Mouse (Mus musculus) liver, embryonic 11.5 days (tissue): Measurements from ENCODE around the gene Iqsec1. TPM values are rescaled to one million over a fixed set of nuclear protein-coding genes. Genes with fewer than 3 reads are reported as not detected.

ENCODE experiments used
- ATAC-seq: fragments of 200-750 bp; cut with Nextera tagmentation; replicated peaks from 2 replicates; pipeline ENCODE4 v1.8.0; 2017; ENCODE audit warnings: moderate number of reproducible peaks, mild to moderate bottlenecking, moderate TSS enrichment, moderate library complexity; ENCODE audit not compliant: low FRiP score
- DNase-seq: peaks from one replicate; pipeline ENCODE4 v3.0.0-alpha.2; 2017; ENCODE audit warnings: low spot score
- H3K27ac ChIP-seq: fragments of 300-500 bp; sonication (generic); 2 replicates; pipeline ENCODE4 v1.5.1; 2014; ENCODE audit warnings: mild to moderate bottlenecking, low read depth, low read length, control low read depth
- H3K27me3 ChIP-seq: fragments of 300-500 bp; sonication (generic); replicated peaks from 2 replicates; pipeline ENCODE4 v1.6.1; 2014; ENCODE audit warnings: low read length, mixed read lengths; ENCODE audit not compliant: control insufficient read depth, insufficient read depth
- H3K36me3 ChIP-seq: fragments of 300-500 bp; sonication (generic); 2 replicates; pipeline ENCODE4 v1.6.1; 2014; ENCODE audit warnings: mild to moderate bottlenecking, low read length, moderate library complexity, mixed read lengths; ENCODE audit not compliant: control insufficient read depth, insufficient read depth
- H3K4me1 ChIP-seq: fragments of 300-500 bp; sonication (generic); replicated peaks from 2 replicates; pipeline ENCODE4 v1.6.1; 2014; ENCODE audit warnings: low read length, mixed read lengths; ENCODE audit not compliant: control insufficient read depth, insufficient read depth
- H3K4me2 ChIP-seq: fragments of 300-500 bp; sonication (generic); 2 replicates; pipeline ENCODE4 v1.6.1; 2014; ENCODE audit warnings: mild to moderate bottlenecking, control low read depth, moderate library complexity
- H3K4me3 ChIP-seq: fragments of 300-500 bp; sonication (generic); 2 replicates; pipeline ENCODE4 v1.5.1; 2014; ENCODE audit warnings: low read depth, low read length, control low read depth
- H3K9ac ChIP-seq: fragments of 300-500 bp; sonication (generic); 2 replicates; pipeline ENCODE4 v1.6.1; 2014; ENCODE audit warnings: low read depth, low read length, control low read depth
- H3K9me3 ChIP-seq: fragments of 300-500 bp; sonication (generic); 2 replicates; pipeline ENCODE4 v1.6.1; 2016; ENCODE audit warnings: low read length, inconsistent platforms, mixed read lengths; ENCODE audit not compliant: control insufficient read depth
- WGBS: fragments of 180-500 bp; shearing (Covaris S2); extraction: QIAGEN DNeasy Blood & Tissue Kit; methylation state at CpG from one replicate; pipeline ENCODE4 v1.1.7; 2014; 5-methylcytosine and 5-hydroxymethylcytosine counted together
- polyA plus RNA-seq: library from polyadenylated mRNA; unstranded; fragments of >200 nt; fragmentation: Nextera tagmentation; extraction: Ambion mirVana; gene quantifications from 2 replicates; pipeline ENCODE4 v1.2.1, GENCODE M21; 2014

Gene Iqsec1
- polyA plus RNA-seq, 1 experiment from 2014 or later, result 9.1 TPM

DNA sequence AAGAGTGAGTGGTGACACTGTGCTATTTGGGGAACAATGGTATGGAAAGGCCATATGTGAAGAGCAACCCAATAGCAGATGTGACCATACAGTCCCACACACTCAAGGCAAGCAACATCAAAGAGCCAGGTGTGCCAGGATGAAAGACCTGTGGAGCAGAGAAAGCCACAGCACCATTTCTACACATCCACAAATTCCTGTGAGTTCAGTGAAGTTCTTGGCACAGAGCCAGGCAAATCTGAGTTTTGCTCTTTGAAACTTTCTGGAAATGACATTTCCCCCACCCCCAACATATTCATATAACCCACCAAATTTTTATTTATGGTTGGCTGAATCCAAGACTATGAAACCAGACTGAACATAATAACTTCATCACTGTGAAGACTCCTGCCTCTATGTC is 183.8 kb downstream of the Iqsec1 start:
- H3K4me3 ChIP-seq, result no peak overlapping the region
- no peaks in the 10 kb centered on the region for H3K9me3 ChIP-seq
- H3K4me2 ChIP-seq, result no peak overlapping the region
- H3K36me3 ChIP-seq, result no peaks in the 10 kb centered on the region
- H3K4me1 ChIP-seq, result no peaks in the 10 kb centered on the region; the same call in 1 of the 2 replicates
- ATAC-seq (no peak), DNase-seq (no peak)
- no peak overlapping the region for H3K9ac ChIP-seq
- peaks cover 7% of the 10 kb centered on the region; the same call in 1 of the 2 replicates for H3K27me3 ChIP-seq
- H3K27ac ChIP-seq, result no peak overlapping the region

DNA sequence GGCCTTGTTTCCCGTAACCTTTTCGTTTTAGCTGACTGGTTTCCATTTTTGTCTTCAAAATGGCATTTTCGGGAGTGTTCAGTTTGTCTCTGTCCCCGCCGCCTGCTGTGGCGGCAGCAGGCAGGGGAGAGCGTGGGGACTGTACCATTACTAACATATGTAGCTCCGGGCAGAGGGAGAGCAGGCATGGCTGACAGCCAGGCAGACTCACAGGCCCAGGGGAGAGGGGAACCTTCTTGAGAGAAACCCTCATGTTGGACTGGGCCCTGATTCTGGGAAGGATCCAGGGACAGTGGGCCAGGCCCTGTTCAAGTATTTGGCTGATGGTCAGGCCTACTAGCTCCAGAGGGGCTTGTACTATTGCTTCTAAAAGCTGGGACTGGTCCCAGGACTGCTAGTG is 185.9 kb downstream of the Iqsec1 start:
- no peak for ATAC-seq
- Histone ChIP-seq H3K36me3 (no peaks in the 10 kb centered on the region), H3K9me3 (no peaks in the 10 kb centered on the region), H3K4me1 (no peaks in the 10 kb centered on the region), H3K27me3 (no peaks in the 10 kb centered on the region), H3K9ac (no peak overlapping the region), H3K4me2 (no peak overlapping the region), H3K27ac (no peak overlapping the region), H3K4me3 (no peak overlapping the region)
- WGBS, result 83% methylated on average over 8 of the region's 8 CpGs
- no peak for DNase-seq

DNA sequence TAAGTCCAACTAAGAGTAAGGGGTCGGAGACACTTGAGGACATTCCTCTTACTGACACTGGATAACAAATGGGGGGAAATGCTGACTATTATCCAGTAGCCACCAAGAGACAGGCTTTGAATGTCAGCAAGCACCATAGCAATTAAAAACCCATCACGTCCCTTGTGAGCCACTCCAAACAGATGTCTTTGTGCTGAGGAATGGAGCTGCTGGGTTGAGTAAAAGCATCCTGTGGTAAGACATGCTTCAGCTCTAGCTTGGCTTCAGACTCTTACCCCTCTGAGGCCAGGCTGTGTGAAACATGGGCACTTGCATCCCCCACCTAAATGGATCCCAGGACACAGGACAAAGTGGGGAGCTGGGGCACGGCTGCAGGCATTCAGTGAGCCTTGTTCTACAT is 186.4 kb downstream of the Iqsec1 start:
- Histone ChIP-seq H3K4me2 (no peak overlapping the region), H3K36me3 (no peaks in the 10 kb centered on the region), H3K9me3 (no peaks in the 10 kb centered on the region), H3K27ac (no peak overlapping the region), H3K27me3 (no peaks in the 10 kb centered on the region), H3K4me1 (no peaks in the 10 kb centered on the region), H3K9ac (no peak overlapping the region), H3K4me3 (no peak overlapping the region)
- ATAC-seq (no peak), DNase-seq (no peak)
- WGBS, result 82% methylated on average over 3 of the region's 3 CpGs

DNA sequence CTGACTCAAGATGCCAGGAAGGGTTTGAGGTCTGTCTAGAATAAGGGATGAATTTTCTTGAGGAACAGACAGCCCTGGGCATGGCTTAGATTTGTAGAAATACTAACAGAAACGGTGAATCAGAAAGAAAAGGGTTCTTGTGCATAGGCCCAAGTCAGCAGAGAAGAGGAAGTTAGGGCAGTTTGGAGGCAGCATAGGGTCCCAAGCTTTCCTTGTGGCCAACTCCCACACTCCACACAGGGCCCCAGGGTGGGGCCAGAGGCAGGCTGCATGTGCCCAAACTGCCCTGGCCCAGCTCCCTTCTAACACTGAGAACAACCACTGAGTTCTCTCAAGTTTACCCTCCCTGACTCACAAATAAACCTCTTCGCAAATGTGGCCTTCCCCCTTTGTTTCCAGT is 187.7 kb downstream of the Iqsec1 start:
- Histone ChIP-seq H3K27ac (no peak overlapping the region), H3K4me2 (no peak overlapping the region), H3K9me3 (no peaks in the 10 kb centered on the region), H3K27me3 (no peaks in the 10 kb centered on the region), H3K36me3 (no peaks in the 10 kb centered on the region), H3K4me1 (no peaks in the 10 kb centered on the region), H3K4me3 (no peak overlapping the region), H3K9ac (no peak overlapping the region)
- no peak for DNase-seq
- no peak for ATAC-seq
- 74% methylated on average over 2 of the region's 2 CpGs for WGBS

DNA sequence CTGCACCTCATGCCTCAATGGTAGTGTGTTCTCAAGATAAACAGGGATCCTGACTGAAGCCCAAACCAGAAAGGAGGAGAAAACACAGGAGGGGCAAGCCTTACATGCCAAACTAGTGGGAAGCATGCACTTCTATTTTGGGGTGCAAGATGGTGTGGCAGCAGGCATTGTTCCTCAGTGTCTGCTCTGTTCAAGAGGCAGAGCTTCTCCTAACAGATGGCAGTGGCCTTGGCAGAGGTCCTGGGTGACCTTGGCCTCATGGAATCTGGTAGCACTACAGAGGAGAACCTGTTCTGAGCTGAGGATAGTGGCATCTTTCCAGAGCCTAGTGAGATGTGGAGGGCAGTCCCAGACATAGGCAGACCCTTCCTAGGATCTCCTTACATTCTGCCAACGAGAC is 189.4 kb downstream of the Iqsec1 start:
- Histone ChIP-seq H3K4me3 (no peak overlapping the region), H3K27ac (no peak overlapping the region), H3K9ac (no peak overlapping the region), H3K9me3 (no peaks in the 10 kb centered on the region), H3K4me2 (no peak overlapping the region), H3K4me1 (no peaks in the 10 kb centered on the region), H3K27me3 (no peaks in the 10 kb centered on the region), H3K36me3 (no peaks in the 10 kb centered on the region)
- 84% methylated on average over 1 of the region's 1 CpGs for WGBS
- ATAC-seq (no peak), DNase-seq (no peak)

DNA sequence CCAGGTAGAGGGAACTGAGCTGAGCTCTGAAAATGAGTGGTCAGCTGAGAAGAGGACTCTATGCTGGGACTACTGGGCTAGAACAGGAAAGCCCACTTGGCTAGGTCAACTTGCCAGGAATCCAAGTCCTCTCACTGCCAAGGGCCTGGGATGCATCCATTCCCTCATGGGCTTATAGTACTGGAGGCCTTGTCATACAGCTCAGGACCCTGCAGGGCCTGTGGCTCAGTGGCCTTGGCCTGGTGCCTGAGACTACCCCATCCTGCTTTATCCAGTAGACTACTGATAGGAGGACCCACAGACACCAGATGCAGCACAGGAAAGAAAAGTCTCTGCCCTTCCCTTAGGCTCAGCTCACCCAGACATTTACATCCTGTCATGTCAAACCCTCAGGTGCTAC is 190.3 kb downstream of the Iqsec1 start:
- no peaks in the 10 kb centered on the region for H3K36me3 ChIP-seq
- H3K27me3 ChIP-seq, result no peaks in the 10 kb centered on the region
- no peak for DNase-seq
- H3K9ac ChIP-seq, result no peak overlapping the region
- H3K9me3 ChIP-seq, result no peaks in the 10 kb centered on the region
- no peak for ATAC-seq
- no peak overlapping the region for H3K4me2 ChIP-seq
- no peaks in the 10 kb centered on the region for H3K4me1 ChIP-seq
- H3K4me3 ChIP-seq, result no peak overlapping the region
- no peak overlapping the region for H3K27ac ChIP-seq

DNA sequence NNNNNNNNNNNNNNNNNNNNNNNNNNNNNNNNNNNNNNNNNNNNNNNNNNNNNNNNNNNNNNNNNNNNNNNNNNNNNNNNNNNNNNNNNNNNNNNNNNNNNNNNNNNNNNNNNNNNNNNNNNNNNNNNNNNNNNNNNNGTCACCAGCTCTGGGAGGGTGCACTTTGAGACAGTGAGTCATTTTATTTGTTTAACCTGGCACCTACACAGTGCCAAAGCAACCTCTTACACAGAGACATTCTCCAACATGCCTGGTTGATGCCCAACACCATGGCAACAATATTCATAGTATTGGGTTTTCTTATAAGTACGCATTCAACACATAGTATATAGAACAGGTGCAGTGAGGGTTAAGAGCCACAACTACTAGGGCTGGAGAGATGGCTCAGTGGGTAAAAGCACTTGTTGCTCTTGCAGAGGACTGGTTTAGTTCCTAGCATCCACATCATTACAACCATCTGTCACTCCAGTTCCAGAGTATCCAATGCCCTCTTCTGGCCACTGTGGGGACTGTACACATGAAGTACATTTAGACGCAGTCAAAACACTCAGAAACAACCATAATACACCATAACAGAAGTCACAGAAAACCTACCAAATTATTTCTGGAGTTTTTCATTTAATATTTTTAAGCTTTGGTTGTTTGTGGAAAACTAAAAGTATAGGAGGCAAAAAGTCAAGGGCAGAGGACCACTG is 191.4 kb downstream of the Iqsec1 start:
- Histone ChIP-seq H3K9me3 (no peaks in the 10 kb centered on the region), H3K9ac (no peak overlapping the region), H3K36me3 (no peaks in the 10 kb centered on the region), H3K27ac (no peak overlapping the region), H3K4me2 (no peak overlapping the region), H3K4me3 (no peak overlapping the region), H3K27me3 (no peaks in the 10 kb centered on the region), H3K4me1 (no peaks in the 10 kb centered on the region)
- ATAC-seq, result no peak
- 84% methylated on average over 2 of the region's 2 CpGs for WGBS
- DNase-seq, result no peak

DNA sequence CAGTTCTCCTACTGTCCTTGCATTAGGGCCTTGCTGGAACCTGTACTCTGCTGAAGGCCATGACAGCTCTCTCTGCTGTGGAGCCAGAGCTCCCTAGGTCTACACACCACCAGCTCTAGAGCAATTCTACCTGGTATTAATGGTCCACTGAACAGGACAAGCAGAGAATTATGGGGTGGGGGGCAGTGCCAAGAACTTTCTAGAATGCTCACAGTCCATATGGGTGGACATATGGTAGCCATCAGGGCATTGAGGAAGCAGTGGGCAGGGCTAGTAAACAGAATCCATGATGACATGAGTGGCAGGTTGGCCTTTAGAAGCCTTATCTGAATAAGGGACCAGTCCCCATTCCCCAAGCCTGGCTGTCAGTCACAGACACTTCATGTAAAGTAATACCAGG is 197.6 kb downstream of the Iqsec1 start:
- Histone ChIP-seq H3K9ac (no peak overlapping the region), H3K36me3 (no peaks in the 10 kb centered on the region), H3K4me2 (no peak overlapping the region), H3K4me3 (no peak overlapping the region), H3K27me3 (no peaks in the 10 kb centered on the region), H3K4me1 (no peaks in the 10 kb centered on the region), H3K27ac (no peak overlapping the region), H3K9me3 (no peaks in the 10 kb centered on the region)
- ATAC-seq (no peak), DNase-seq (no peak)

DNA sequence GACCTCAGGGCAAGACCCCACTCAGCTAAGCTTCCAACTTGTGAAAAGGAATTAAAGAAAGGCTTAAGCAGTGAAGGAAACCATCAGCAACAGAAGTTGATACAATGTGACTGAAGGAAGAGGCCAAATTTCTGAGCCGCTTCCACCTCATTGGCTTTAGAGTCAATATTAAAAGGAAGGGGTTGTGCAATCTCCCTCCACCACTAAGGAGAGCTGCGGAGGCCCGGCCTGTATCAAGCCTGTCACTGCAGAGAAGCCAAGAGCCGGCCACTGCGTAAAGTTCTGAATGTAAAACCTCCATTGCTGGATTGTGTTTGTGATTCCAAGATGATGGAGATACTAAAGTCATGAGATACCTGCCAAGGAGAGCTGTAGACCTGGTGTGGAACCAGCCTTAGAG is 199.0 kb downstream of the Iqsec1 start:
- no peak overlapping the region for H3K27ac ChIP-seq
- no peak overlapping the region for H3K4me3 ChIP-seq
- no peaks in the 10 kb centered on the region for H3K27me3 ChIP-seq
- ATAC-seq (no peak), DNase-seq (no peak)
- 60% methylated on average over 5 of the region's 5 CpGs for WGBS
- H3K9me3 ChIP-seq, result no peaks in the 10 kb centered on the region
- H3K4me2 ChIP-seq, result no peak overlapping the region
- H3K4me1 ChIP-seq, result no peaks in the 10 kb centered on the region
- no peak overlapping the region for H3K9ac ChIP-seq
- no peaks in the 10 kb centered on the region for H3K36me3 ChIP-seq
